In genomic region chr5:148909402-148909801, GRCm38 (mm10) we compare ENCODE assay signal across 8 mouse cellular contexts. TPM values are rescaled to one million over a fixed set of nuclear protein-coding genes. Genes with fewer than 3 reads are reported as not detected.
A peak's percentile ranks its signal among the peaks of the same experiment; 100 is the strongest.
DNase-seq lines count a peak whose midpoint lies in the region; ATAC-seq and TF ChIP-seq lines count a peak whose summit lies in the region.
"Had no signal": no experiment of that assay in that cellular context is flagged by ENCODE, and none has a peak within 500 bp of the region (broad histone marks: within the 10 kb centered on the region; RNA-seq: fewer than 3 reads in every experiment).

No protein-coding gene starts in this region.

- DNase-seq in testis, postnatal 10 days (ENCODE audit: low spot score) = no peak
- DNase-seq in heart, embryonic 10.5 days (ENCODE audit: low spot score) = peak; percentile 83
- DNase-seq in midbrain, postnatal 0 days (ENCODE audit: low spot score) = peak; percentile 49
- no peak for DNase-seq in right cerebral cortex, postnatal 36 days (ENCODE audit: low spot score in 2 of 2)
- no peak for DNase-seq in left cerebral cortex, adult 8-10 months (ENCODE audit: low spot score in 2 of 2)

- TF ChIP-seq CTCF in testis, adult 2 months (IDR thresholded peaks at IDR 0.05; ENCODE audit: control insufficient read depth, insufficient read depth, insufficient replicate concordance, low read depth, low read length) = peak; percentile 37; the same call in 1 of the 2 replicates
- peak; percentile 71 for TF ChIP-seq CTCF in midbrain, postnatal 0 days (IDR thresholded peaks at IDR 0.05)

- H3K4me1 ChIP-seq in testis, adult 2 months (ENCODE audit: control insufficient read depth, insufficient read depth, low read length) = peaks cover 2% of the 10 kb centered on the region; the same call in 1 of the 2 replicates
- peaks cover 37% of the 10 kb centered on the region for H3K4me1 ChIP-seq in heart, embryonic 10.5 days
- H3K4me1 ChIP-seq in kidney, embryonic 15.5 days = peaks cover 30% of the 10 kb centered on the region
- 0 out of 2 replicates have a peak, but pooled peaks cover 11% of the 10 kb centered on the region for H3K4me1 ChIP-seq in midbrain, postnatal 0 days (ENCODE audit: insufficient read depth, low read length)

- ATAC-seq in kidney, embryonic 15.5 days (replicated peaks; ENCODE audit: low FRiP score) = peak; percentile 59
- ATAC-seq in midbrain, postnatal 0 days (ENCODE audit: low FRiP score) = no peak

- no peak overlapping the region for H3K27ac ChIP-seq in testis, adult 2 months (ENCODE audit: control insufficient read depth, insufficient read depth, low read depth, low read length)
- H3K27ac ChIP-seq in heart, embryonic 10.5 days = peak overlapping the region; percentile 84
- H3K27ac ChIP-seq in kidney, embryonic 15.5 days = peak overlapping the region; percentile 43
- peak overlapping the region; percentile 44; the same call in 1 of the 2 replicates for H3K27ac ChIP-seq in midbrain, postnatal 0 days (ENCODE audit: low read depth, low read length)
- H3K27ac ChIP-seq: macrophage had no signal

- no peak for TF ChIP-seq POLR2A in testis, adult 2 months (IDR thresholded peaks at IDR 0.05; ENCODE audit: control insufficient read depth, low read depth, low read length)

- WGBS in heart, embryonic 10.5 days = 16% methylated on average over 6 of the region's 6 CpGs
- 15% methylated on average over 6 of the region's 6 CpGs for whole genome bisulfite sequencing in kidney, embryonic 15.5 days
- 33% methylated on average over 6 of the region's 6 CpGs for WGBS in midbrain, postnatal 0 days

- H3K36me3 ChIP-seq in testis, adult 2 months (ENCODE audit: control insufficient read depth, insufficient read depth, low read length) = peaks cover 3% of the 10 kb centered on the region
- H3K36me3 ChIP-seq in heart, embryonic 10.5 days = peaks cover 22% of the 10 kb centered on the region
- H3K36me3 ChIP-seq in kidney, embryonic 15.5 days = peaks cover 19% of the 10 kb centered on the region
- 0 out of 2 replicates have a peak, but pooled peaks cover 1% of the 10 kb centered on the region for H3K36me3 ChIP-seq in midbrain, postnatal 0 days (ENCODE audit: insufficient read depth, low read length)

- H3K9me3 ChIP-seq in heart, embryonic 10.5 days = no peaks in the 10 kb centered on the region
- no peaks in the 10 kb centered on the region for H3K9me3 ChIP-seq in kidney, embryonic 15.5 days (replicated peaks)
- H3K9me3 ChIP-seq in midbrain, postnatal 0 days (ENCODE audit: low read length) = no peaks in the 10 kb centered on the region

- no peak overlapping the region for H3K4me2 ChIP-seq in kidney, embryonic 15.5 days
- no peak overlapping the region for H3K4me2 ChIP-seq in midbrain, postnatal 0 days (ENCODE audit: low read depth, low read length, poor library complexity, severe bottlenecking)

- H3K9ac ChIP-seq in kidney, embryonic 15.5 days = no peak overlapping the region
- no peak overlapping the region for H3K9ac ChIP-seq in midbrain, postnatal 0 days (replicated peaks; ENCODE audit: low read length, poor library complexity, severe bottlenecking)

- H3K27me3 ChIP-seq in testis, adult 2 months (ENCODE audit: control insufficient read depth, insufficient read depth, low read length) = no peaks in the 10 kb centered on the region
- no peaks in the 10 kb centered on the region for H3K27me3 ChIP-seq in heart, embryonic 10.5 days (ENCODE audit: insufficient read depth, poor library complexity, severe bottlenecking)
- no peaks in the 10 kb centered on the region for H3K27me3 ChIP-seq in kidney, embryonic 15.5 days
- H3K27me3 ChIP-seq in midbrain, postnatal 0 days (ENCODE audit: insufficient read depth, low read length) = no peaks in the 10 kb centered on the region

- H3K4me3 ChIP-seq in testis, adult 2 months (ENCODE audit: control insufficient read depth, low read depth, low read length) = no peak overlapping the region
- peak overlapping the region; percentile 25; the same call in 1 of the 2 replicates for H3K4me3 ChIP-seq in heart, embryonic 10.5 days
- no peak overlapping the region for H3K4me3 ChIP-seq in kidney, embryonic 15.5 days (replicated peaks)
- H3K4me3 ChIP-seq in midbrain, postnatal 0 days (ENCODE audit: low read depth, low read length) = no peak overlapping the region

RNA-seq across cellular contexts. Expression of gene Katnal1, which starts 19.7 kb away (rescaled TPM):
- polyA plus RNA-seq in testis, adult 2 months (2012; rRNA removed) = 47.1 and 48.3 TPM in 2 replicates
- 17.5 and 19.5 TPM in 2 replicates for polyA plus RNA-seq in heart, embryonic 10.5 days (2016; fragmentation: Nextera tagmentation; extraction: Ambion mirVana)
- polyA plus RNA-seq in kidney, embryonic 15.5 days (2015; fragmentation: Nextera tagmentation; extraction: Ambion mirVana) = 10.1 and 13.7 TPM in 2 replicates
- 38.0 and 51.1 TPM in 2 replicates for total RNA-seq in midbrain, postnatal 0 days (2014; rRNA removed)
- polyA plus RNA-seq in midbrain, postnatal 0 days (2015; fragmentation: Nextera tagmentation; extraction: Ambion mirVana) = 23.6 and 31.4 TPM in 2 replicates
- total RNA-seq in left cerebral cortex, adult 8-10 months (2022) = 10 to 100 TPM; 64.2 to 80.1 (median 70.7) TPM

Comparison
In these comparisons a context has a peak if more than half of its experiments do, and no peak if none do; other contexts are left out.
1. DNase-seq: peak in heart, embryonic 10.5 days (single experiment) and midbrain, postnatal 0 days (single experiment); none in testis, postnatal 10 days (single experiment), right cerebral cortex, postnatal 36 days (0 of 2) and left cerebral cortex, adult 8-10 months (0 of 2).